Mouse (Mus musculus) stomach, embryonic 14.5 days (tissue): Measurements from ENCODE around the gene Adgrl3. TPM values are rescaled to one million over a fixed set of nuclear protein-coding genes. Genes with fewer than 3 reads are reported as not detected.

Experiments
- ATAC-seq: fragments of 200-750 bp; cut with Nextera tagmentation; 2 replicates; pipeline ENCODE4 v1.8.0; 2017; ENCODE audit warnings: low read depth, moderate TSS enrichment; ENCODE audit not compliant: insufficient number of reproducible peaks, insufficient read depth, low FRiP score
- H3K27ac ChIP-seq: fragments of 300-500 bp; sonication (generic); 2 replicates; pipeline ENCODE4 v1.5.1; 2014; ENCODE audit warnings: mild to moderate bottlenecking, low read length, moderate library complexity, mixed read lengths
- H3K27me3 ChIP-seq: fragments of 300-500 bp; sonication (generic); 2 replicates; pipeline ENCODE4 v1.6.1; 2014; ENCODE audit warnings: low read length, control low read depth, mixed read lengths; ENCODE audit not compliant: control insufficient read depth, insufficient read depth
- H3K36me3 ChIP-seq: fragments of 300-500 bp; sonication (generic); 2 replicates; pipeline ENCODE4 v1.6.1; 2014; ENCODE audit warnings: mild to moderate bottlenecking, control low read depth, low read length, moderate library complexity, mixed read lengths; ENCODE audit not compliant: control insufficient read depth, insufficient read depth
- H3K4me1 ChIP-seq: fragments of 300-500 bp; sonication (generic); 2 replicates; pipeline ENCODE4 v1.6.1; 2014; ENCODE audit warnings: low read length, control low read depth, mixed read lengths; ENCODE audit not compliant: control insufficient read depth, insufficient read depth
- H3K4me2 ChIP-seq: fragments of 300-500 bp; sonication (generic); replicated peaks from 2 replicates; pipeline ENCODE4 v1.6.1; 2014; ENCODE audit warnings: low read depth, low read length, control low read depth
- H3K4me3 ChIP-seq: fragments of 300-500 bp; sonication (generic); 2 replicates; pipeline ENCODE4 v1.5.1; 2014; ENCODE audit warnings: low read depth, low read length, control low read depth
- H3K9ac ChIP-seq: fragments of 300-500 bp; sonication (generic); replicated peaks from 2 replicates; pipeline ENCODE4 v1.6.1; 2014; ENCODE audit warnings: low read depth, mild to moderate bottlenecking, control low read depth, low read length, moderate library complexity, mixed read lengths
- H3K9me3 ChIP-seq: fragments of 300-500 bp; sonication (generic); 2 replicates; pipeline ENCODE4 v1.6.1; 2016; ENCODE audit warnings: low read depth, low read length, control low read depth; ENCODE audit not compliant: control insufficient read depth
- WGBS: fragments of 180-500 bp; shearing (Covaris S2); extraction: QIAGEN DNeasy Blood & Tissue Kit; methylation state at CpG from one replicate; pipeline ENCODE4 v1.1.7; 2014; 5-methylcytosine and 5-hydroxymethylcytosine counted together
- polyA plus RNA-seq: library from polyadenylated mRNA; unstranded; fragments of >200 nt; fragmentation: Nextera tagmentation; extraction: Ambion mirVana; gene quantifications from 2 replicates; pipeline ENCODE4 v1.2.1, GENCODE M21; 2014

Adgrl3 gene
- polyA plus RNA-seq, 1 experiment from 2014 or later, result 38.4 TPM

- Histone ChIP-seq H3K27me3 (no peaks in the 10 kb centered on the region), H3K4me1 (no peaks in the 10 kb centered on the region), H3K36me3 (no peaks in the 10 kb centered on the region), H3K9me3 (no peaks in the 10 kb centered on the region), H3K27ac (no peak overlapping the region), H3K9ac (no peak overlapping the region), H3K4me2 (no peak overlapping the region), H3K4me3 (no peak overlapping the region)
- ATAC-seq, result no peak
These were observed 41.4 kb downstream of the Adgrl3 start for GRCm38 (mm10) chr5:81061386-81061785.

GRCm38 (mm10) chr5:81064026-81064425, 44.1 kb downstream of the Adgrl3 start:
- no peak overlapping the region for H3K9ac ChIP-seq
- ATAC-seq, result no peak
- H3K27me3 ChIP-seq, result no peaks in the 10 kb centered on the region
- H3K4me2 ChIP-seq, result no peak overlapping the region
- no peak overlapping the region for H3K27ac ChIP-seq
- H3K9me3 ChIP-seq, result no peaks in the 10 kb centered on the region
- no peaks in the 10 kb centered on the region for H3K36me3 ChIP-seq
- no peak overlapping the region for H3K4me3 ChIP-seq
- H3K4me1 ChIP-seq, result no peaks in the 10 kb centered on the region
- WGBS, result 97% methylated on average over 2 of the region's 2 CpGs

GRCm38 (mm10) chr5:81068173-81068572, 48.2 kb downstream of the Adgrl3 start:
- no peak overlapping the region for H3K4me3 ChIP-seq
- no peak overlapping the region for H3K4me2 ChIP-seq
- no peak overlapping the region for H3K9ac ChIP-seq
- H3K4me1 ChIP-seq, result no peaks in the 10 kb centered on the region
- WGBS, result 59% methylated on average over 6 of the region's 6 CpGs
- no peaks in the 10 kb centered on the region for H3K36me3 ChIP-seq
- H3K27me3 ChIP-seq, result no peaks in the 10 kb centered on the region
- no peak for ATAC-seq
- H3K9me3 ChIP-seq, result no peaks in the 10 kb centered on the region
- no peak overlapping the region for H3K27ac ChIP-seq

GRCm38 (mm10) chr5:81068839-81069238, 48.9 kb downstream of the Adgrl3 start:
- Histone ChIP-seq H3K4me1 (no peaks in the 10 kb centered on the region), H3K27me3 (no peaks in the 10 kb centered on the region), H3K4me3 (no peak overlapping the region), H3K27ac (no peak overlapping the region), H3K9ac (no peak overlapping the region), H3K4me2 (no peak overlapping the region), H3K9me3 (no peaks in the 10 kb centered on the region), H3K36me3 (no peaks in the 10 kb centered on the region)
- ATAC-seq, result no peak
- 38% methylated on average over 4 of the region's 4 CpGs for WGBS

GRCm38 (mm10) chr5:81072888-81073287, 53.0 kb downstream of the Adgrl3 start:
- H3K27ac ChIP-seq, result no peak overlapping the region
- WGBS, result 72% methylated on average over 5 of the region's 5 CpGs
- H3K4me1 ChIP-seq, result no peaks in the 10 kb centered on the region
- H3K4me3 ChIP-seq, result no peak overlapping the region
- H3K4me2 ChIP-seq, result no peak overlapping the region
- no peak for ATAC-seq
- no peaks in the 10 kb centered on the region for H3K36me3 ChIP-seq
- H3K9ac ChIP-seq, result no peak overlapping the region
- H3K9me3 ChIP-seq, result no peaks in the 10 kb centered on the region
- no peaks in the 10 kb centered on the region for H3K27me3 ChIP-seq

GRCm38 (mm10) chr5:81073875-81074274, 53.9 kb downstream of the Adgrl3 start:
- ATAC-seq, result no peak
- no peak overlapping the region for H3K27ac ChIP-seq
- WGBS, result 85% methylated on average over 1 of the region's 1 CpGs

GRCm38 (mm10) chr5:81076377-81076776, 56.4 kb downstream of the Adgrl3 start:
- no peak for ATAC-seq
- Histone ChIP-seq H3K27me3 (no peaks in the 10 kb centered on the region), H3K36me3 (no peaks in the 10 kb centered on the region), H3K4me3 (no peak overlapping the region), H3K9me3 (no peaks in the 10 kb centered on the region), H3K27ac (no peak overlapping the region), H3K4me1 (no peaks in the 10 kb centered on the region), H3K9ac (no peak overlapping the region), H3K4me2 (no peak overlapping the region)
- 66% methylated on average over 5 of the region's 5 CpGs for WGBS

More at GRCm38 (mm10) chr5:81073875-81074274, 53.9 kb downstream of the Adgrl3 start:
- no peak overlapping the region for H3K4me3 ChIP-seq
- H3K9ac ChIP-seq, result no peak overlapping the region
- no peaks in the 10 kb centered on the region for H3K36me3 ChIP-seq
- H3K27me3 ChIP-seq, result no peaks in the 10 kb centered on the region
- no peaks in the 10 kb centered on the region for H3K4me1 ChIP-seq
- no peaks in the 10 kb centered on the region for H3K9me3 ChIP-seq
- H3K4me2 ChIP-seq, result no peak overlapping the region

GRCm38 (mm10) chr5:81077031-81077430, 57.1 kb downstream of the Adgrl3 start:
- WGBS, result 81% methylated on average over 7 of the region's 7 CpGs
- H3K27ac ChIP-seq, result no peak overlapping the region

GRCm38 (mm10) chr5:81077990-81078389, 58.1 kb downstream of the Adgrl3 start:
- H3K4me1 ChIP-seq, result no peaks in the 10 kb centered on the region
- no peak overlapping the region for H3K27ac ChIP-seq
- ATAC-seq, result no peak
- H3K9ac ChIP-seq, result no peak overlapping the region
- no peaks in the 10 kb centered on the region for H3K36me3 ChIP-seq
- WGBS, result 95% methylated on average over 1 of the region's 1 CpGs
- H3K9me3 ChIP-seq, result no peaks in the 10 kb centered on the region
- no peak overlapping the region for H3K4me2 ChIP-seq
- no peaks in the 10 kb centered on the region for H3K27me3 ChIP-seq
- H3K4me3 ChIP-seq, result no peak overlapping the region

More at GRCm38 (mm10) chr5:81077031-81077430, 57.1 kb downstream of the Adgrl3 start:
- Histone ChIP-seq H3K9me3 (no peaks in the 10 kb centered on the region), H3K4me3 (no peak overlapping the region), H3K36me3 (no peaks in the 10 kb centered on the region), H3K27me3 (no peaks in the 10 kb centered on the region), H3K4me2 (no peak overlapping the region), H3K4me1 (no peaks in the 10 kb centered on the region), H3K9ac (no peak overlapping the region)
- ATAC-seq, result no peak
